Mouse (Mus musculus): ENCODE data around the gene Gtf2i. TPM values are rescaled to one million over a fixed set of nuclear protein-coding genes. Genes with fewer than 3 reads are reported as not detected.

The Gtf2i gene
- polyA plus RNA-seq, 1 experiment from 2014 or later: 150 TPM

DNA sequence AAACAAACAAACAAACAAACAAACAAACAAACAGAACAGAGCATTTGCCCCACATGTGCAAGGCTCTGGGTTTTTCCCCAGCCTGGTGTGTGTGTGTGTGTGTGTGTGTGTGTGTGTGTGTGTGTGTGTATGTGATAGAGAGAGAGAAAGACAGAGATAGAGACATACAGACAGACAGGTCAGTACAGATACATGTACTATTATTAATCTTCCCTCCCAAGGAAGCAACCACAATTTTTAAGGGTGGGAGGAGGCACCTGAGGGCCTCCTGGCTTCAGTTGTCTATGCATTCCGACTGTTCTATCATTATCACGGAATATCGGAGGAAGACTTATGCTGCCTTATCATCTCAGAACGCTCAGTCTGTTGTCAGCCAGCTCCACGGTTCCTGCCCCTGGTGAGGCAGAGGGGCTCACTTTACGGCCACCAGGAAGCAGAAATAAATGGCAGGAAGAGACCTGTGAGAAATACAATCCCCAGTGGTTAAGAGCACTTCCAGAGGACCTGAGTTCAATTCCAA is 14.0 kb upstream of the Gtf2i start:
- DNase-seq (no peak), ATAC-seq (ENCODE audit: low FRiP score, low TSS enrichment) (no peak)
- no peak overlapping the region for H3K4me3 ChIP-seq (replicated peaks; ENCODE audit: low read depth, low read length)

DNA sequence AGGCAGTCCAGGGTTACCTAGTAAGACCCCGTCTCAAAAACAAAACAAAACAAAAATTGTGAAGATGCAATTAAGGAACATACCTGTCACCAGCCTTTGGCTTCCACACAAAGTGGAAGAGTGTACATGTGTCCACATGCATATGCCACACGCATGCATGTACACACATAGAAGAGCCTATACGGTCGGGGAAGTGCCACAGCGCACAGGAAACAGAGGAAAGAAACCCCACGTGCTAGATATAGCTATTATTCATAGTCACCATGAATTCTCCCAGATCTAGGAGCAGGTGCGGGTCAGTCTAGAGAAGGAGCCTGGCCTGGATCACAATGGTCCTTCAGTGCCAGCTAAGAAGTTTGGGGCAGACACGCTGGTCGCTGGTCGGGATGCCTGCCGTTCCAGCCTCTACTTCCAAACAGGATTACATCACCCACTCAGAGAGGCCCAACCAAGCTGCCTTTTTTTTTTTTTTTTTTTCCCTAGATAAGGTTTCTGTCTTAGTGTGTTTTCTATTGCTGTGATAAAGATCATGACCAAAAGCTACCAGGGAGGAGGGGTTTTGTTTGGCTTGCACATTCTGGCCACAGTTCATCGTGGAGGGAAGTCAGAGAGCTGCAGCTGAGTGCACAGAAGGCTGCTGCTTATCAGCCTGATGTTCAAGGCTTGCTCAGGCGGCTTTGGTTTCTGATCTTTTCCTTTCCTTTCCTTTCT is 11.5 kb upstream of the Gtf2i start:
- DNase-seq (no peak), ATAC-seq (ENCODE audit: low FRiP score, low TSS enrichment) (no peak)
- no peaks in the 10 kb centered on the region for H3K27me3 ChIP-seq (ENCODE audit: control insufficient read depth, insufficient read depth, low read length)
- 73% methylated on average over 13 of the region's 13 CpGs for WGBS
- no peaks in the 10 kb centered on the region for H3K36me3 ChIP-seq (ENCODE audit: control insufficient read depth, insufficient read depth, low read length)
- no peak overlapping the region for H3K9ac ChIP-seq (replicated peaks; ENCODE audit: low read length)
- no peak overlapping the region for H3K27ac ChIP-seq (replicated peaks; ENCODE audit: low read depth, low read length)
- H3K4me3 ChIP-seq (replicated peaks; ENCODE audit: low read depth, low read length): no peak overlapping the region
- no peaks in the 10 kb centered on the region for H3K4me1 ChIP-seq (ENCODE audit: control insufficient read depth, insufficient read depth, low read length)
- H3K4me2 ChIP-seq (ENCODE audit: low read length): no peak overlapping the region
- no peaks in the 10 kb centered on the region for H3K9me3 ChIP-seq (ENCODE audit: control insufficient read depth, low read length)

More for the DNA sequence above, 14.0 kb upstream of the Gtf2i start:
- no peak overlapping the region for H3K27ac ChIP-seq (replicated peaks; ENCODE audit: low read depth, low read length)
- H3K9me3 ChIP-seq (ENCODE audit: control insufficient read depth, low read length): no peaks in the 10 kb centered on the region
- no peaks in the 10 kb centered on the region for H3K27me3 ChIP-seq (ENCODE audit: control insufficient read depth, insufficient read depth, low read length)
- no peaks in the 10 kb centered on the region for H3K4me1 ChIP-seq (ENCODE audit: control insufficient read depth, insufficient read depth, low read length)
- no peaks in the 10 kb centered on the region for H3K36me3 ChIP-seq (ENCODE audit: control insufficient read depth, insufficient read depth, low read length)
- H3K4me2 ChIP-seq (ENCODE audit: low read length): no peak overlapping the region
- 92% methylated on average over 6 of the region's 6 CpGs for WGBS
- H3K9ac ChIP-seq (replicated peaks; ENCODE audit: low read length): no peak overlapping the region

GRCm38 (mm10) chr5:134323869-134324268 is 9.3 kb upstream of the Gtf2i start:
- Histone ChIP-seq H3K9me3 (ENCODE audit: control insufficient read depth, low read length) (no peaks in the 10 kb centered on the region), H3K4me2 (ENCODE audit: low read length) (no peak overlapping the region), H3K4me3 (replicated peaks; ENCODE audit: low read depth, low read length) (no peak overlapping the region), H3K27me3 (ENCODE audit: control insufficient read depth, insufficient read depth, low read length) (no peaks in the 10 kb centered on the region), H3K9ac (replicated peaks; ENCODE audit: low read length) (no peak overlapping the region), H3K4me1 (ENCODE audit: control insufficient read depth, insufficient read depth, low read length) (no peaks in the 10 kb centered on the region), H3K36me3 (ENCODE audit: control insufficient read depth, insufficient read depth, low read length) (no peaks in the 10 kb centered on the region), H3K27ac (replicated peaks; ENCODE audit: low read depth, low read length) (no peak overlapping the region)
- DNase-seq: no peak
- 40% methylated on average over 2 of the region's 2 CpGs for WGBS
- no peak for ATAC-seq (ENCODE audit: low FRiP score, low TSS enrichment)

DNA sequence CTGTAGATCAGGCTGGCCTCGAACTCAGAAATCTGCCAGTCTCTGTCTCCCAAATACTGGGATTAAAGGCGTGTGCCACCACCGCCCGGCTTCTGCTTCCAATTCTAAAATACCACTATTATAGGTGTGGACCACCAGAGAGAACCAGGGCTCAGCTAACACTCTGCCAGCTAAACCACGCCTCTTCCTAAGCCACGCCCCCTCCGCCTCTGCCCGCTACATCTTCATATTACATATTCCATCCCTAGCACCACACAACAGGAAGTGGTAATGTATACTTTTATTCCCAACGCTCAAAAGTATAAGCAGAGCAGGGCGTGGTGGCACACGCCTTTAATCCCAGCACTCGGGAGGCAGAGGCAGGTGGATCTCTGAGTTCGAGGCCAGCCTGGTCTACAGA is 8.8 kb upstream of the Gtf2i start:
- DNase-seq: no peak
- Histone ChIP-seq H3K9me3 (ENCODE audit: control insufficient read depth, low read length) (no peaks in the 10 kb centered on the region), H3K4me1 (ENCODE audit: control insufficient read depth, insufficient read depth, low read length) (no peaks in the 10 kb centered on the region), H3K4me2 (ENCODE audit: low read length) (no peak overlapping the region), H3K9ac (replicated peaks; ENCODE audit: low read length) (no peak overlapping the region), H3K36me3 (ENCODE audit: control insufficient read depth, insufficient read depth, low read length) (no peaks in the 10 kb centered on the region), H3K27ac (replicated peaks; ENCODE audit: low read depth, low read length) (no peak overlapping the region), H3K4me3 (replicated peaks; ENCODE audit: low read depth, low read length) (no peak overlapping the region), H3K27me3 (ENCODE audit: control insufficient read depth, insufficient read depth, low read length) (no peaks in the 10 kb centered on the region)
- 96% methylated on average over 13 of the region's 13 CpGs for WGBS
- ATAC-seq (ENCODE audit: low FRiP score, low TSS enrichment): no peak

DNA sequence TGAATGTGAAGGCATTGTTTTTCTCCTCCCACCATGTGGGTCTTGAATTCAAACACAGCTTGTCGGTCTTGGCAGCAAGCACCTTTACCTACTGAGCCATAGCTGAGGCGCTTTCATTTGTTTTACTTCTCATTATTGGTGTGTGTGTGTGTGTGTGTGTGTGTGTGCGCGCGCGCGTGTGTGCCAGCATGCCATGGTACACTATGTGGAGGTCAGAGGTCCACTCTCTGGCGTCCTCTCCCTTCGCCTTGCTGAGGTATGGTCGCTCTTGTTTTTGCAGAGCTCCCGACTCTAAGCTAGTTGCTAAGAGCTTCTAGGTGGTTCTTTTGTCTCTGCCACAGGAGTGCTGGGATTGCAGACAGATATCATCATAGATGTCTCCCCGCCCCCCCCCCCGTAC is 7.8 kb upstream of the Gtf2i start:
- Histone ChIP-seq H3K4me3 (replicated peaks; ENCODE audit: low read depth, low read length) (no peak overlapping the region), H3K36me3 (ENCODE audit: control insufficient read depth, insufficient read depth, low read length) (no peaks in the 10 kb centered on the region), H3K9ac (replicated peaks; ENCODE audit: low read length) (no peak overlapping the region), H3K4me1 (ENCODE audit: control insufficient read depth, insufficient read depth, low read length) (no peaks in the 10 kb centered on the region), H3K4me2 (ENCODE audit: low read length) (no peak overlapping the region), H3K9me3 (ENCODE audit: control insufficient read depth, low read length) (no peaks in the 10 kb centered on the region), H3K27ac (replicated peaks; ENCODE audit: low read depth, low read length) (no peak overlapping the region), H3K27me3 (ENCODE audit: control insufficient read depth, insufficient read depth, low read length) (no peaks in the 10 kb centered on the region)
- WGBS: 88% methylated on average over 13 of the region's 13 CpGs
- DNase-seq (no peak), ATAC-seq (ENCODE audit: low FRiP score, low TSS enrichment) (no peak)

GRCm38 (mm10) chr5:134321699-134322098 is 7.1 kb upstream of the Gtf2i start:
- Histone ChIP-seq H3K9me3 (ENCODE audit: control insufficient read depth, low read length) (no peaks in the 10 kb centered on the region), H3K9ac (replicated peaks; ENCODE audit: low read length) (no peak overlapping the region), H3K27ac (replicated peaks; ENCODE audit: low read depth, low read length) (no peak overlapping the region), H3K27me3 (ENCODE audit: control insufficient read depth, insufficient read depth, low read length) (no peaks in the 10 kb centered on the region), H3K4me1 (ENCODE audit: control insufficient read depth, insufficient read depth, low read length) (no peaks in the 10 kb centered on the region), H3K4me2 (ENCODE audit: low read length) (no peak overlapping the region), H3K4me3 (replicated peaks; ENCODE audit: low read depth, low read length) (no peak overlapping the region), H3K36me3 (ENCODE audit: control insufficient read depth, insufficient read depth, low read length) (no peaks in the 10 kb centered on the region)
- DNase-seq (no peak), ATAC-seq (ENCODE audit: low FRiP score, low TSS enrichment) (no peak)
- WGBS: 80% methylated on average over 7 of the region's 7 CpGs

- no peaks in the 10 kb centered on the region for H3K36me3 ChIP-seq (ENCODE audit: control insufficient read depth, insufficient read depth, low read length)
- WGBS: 91% methylated on average over 6 of the region's 6 CpGs
- no peaks in the 10 kb centered on the region for H3K9me3 ChIP-seq (ENCODE audit: control insufficient read depth, low read length)
- H3K27me3 ChIP-seq (ENCODE audit: control insufficient read depth, insufficient read depth, low read length): no peaks in the 10 kb centered on the region
- H3K4me3 ChIP-seq (replicated peaks; ENCODE audit: low read depth, low read length): no peak overlapping the region
- no peak for DNase-seq
- peaks cover 12% of the 10 kb centered on the region for H3K4me1 ChIP-seq (ENCODE audit: control insufficient read depth, insufficient read depth, low read length)
- no peak overlapping the region for H3K27ac ChIP-seq (replicated peaks; ENCODE audit: low read depth, low read length)
- ATAC-seq (ENCODE audit: low FRiP score, low TSS enrichment): no peak
- H3K9ac ChIP-seq (replicated peaks; ENCODE audit: low read length): no peak overlapping the region
- H3K4me2 ChIP-seq (ENCODE audit: low read length): no peak overlapping the region
Observed at GRCm38 (mm10) chr5:134318903-134319302, 4.3 kb upstream of the Gtf2i start.

GRCm38 (mm10) chr5:134316721-134317120 is 2.2 kb upstream of the Gtf2i start:
- no peak overlapping the region for H3K4me2 ChIP-seq (ENCODE audit: low read length)
- H3K27ac ChIP-seq (replicated peaks; ENCODE audit: low read depth, low read length): 0 out of 2 replicates have a peak overlapping the region, but pooled peaks have one; percentile 100
- no peak for ATAC-seq (ENCODE audit: low FRiP score, low TSS enrichment)

More at GRCm38 (mm10) chr5:134316721-134317120, 2.2 kb upstream of the Gtf2i start:
- no peak overlapping the region for H3K9ac ChIP-seq (replicated peaks; ENCODE audit: low read length)
- H3K4me1 ChIP-seq (ENCODE audit: control insufficient read depth, insufficient read depth, low read length): peaks cover 24% of the 10 kb centered on the region
- 34% methylated on average over 7 of the region's 7 CpGs for WGBS
- DNase-seq: peak; percentile 56
- no peaks in the 10 kb centered on the region for H3K36me3 ChIP-seq (ENCODE audit: control insufficient read depth, insufficient read depth, low read length)
- H3K27me3 ChIP-seq (ENCODE audit: control insufficient read depth, insufficient read depth, low read length): no peaks in the 10 kb centered on the region
- H3K9me3 ChIP-seq (ENCODE audit: control insufficient read depth, low read length): no peaks in the 10 kb centered on the region
- H3K4me3 ChIP-seq (replicated peaks; ENCODE audit: low read depth, low read length): no peak overlapping the region
